8 mouse cellular contexts compared by ENCODE assay signal in the genomic region with DNA sequence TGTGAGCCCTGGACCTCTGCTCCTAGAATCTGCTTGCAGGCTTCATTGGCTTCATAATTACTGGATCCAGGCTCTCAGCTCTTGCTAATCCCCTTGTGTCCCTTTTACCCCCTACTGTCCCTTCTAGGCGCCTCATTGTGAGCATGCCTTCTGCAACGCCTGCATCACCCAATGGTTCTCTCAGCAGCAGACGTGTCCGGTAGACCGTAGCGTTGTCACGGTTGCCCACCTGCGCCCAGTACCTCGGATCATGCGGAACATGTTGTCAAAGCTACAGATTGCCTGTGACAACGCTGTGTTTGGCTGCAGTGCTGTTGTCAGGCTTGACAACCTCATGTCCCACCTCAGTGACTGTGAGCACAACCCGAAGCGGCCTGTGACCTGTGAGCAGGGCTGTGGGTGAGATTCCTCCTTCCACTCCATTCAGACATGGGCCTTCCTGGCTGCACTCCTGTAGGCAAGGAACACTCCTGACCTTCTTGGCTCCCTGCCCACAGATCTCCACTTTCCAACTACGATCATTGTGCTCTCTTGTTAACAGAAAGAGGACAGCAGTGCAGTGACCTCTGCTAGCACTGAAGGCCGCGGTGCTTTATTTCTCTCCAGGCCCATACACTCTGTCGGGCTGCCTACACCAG. TPM values are rescaled to one million over a fixed set of nuclear protein-coding genes. Genes with fewer than 3 reads are reported as not detected.
DNase-seq lines count a peak whose midpoint lies in the region; ATAC-seq and TF ChIP-seq lines count a peak whose summit lies in the region.
"Had no signal": no experiment of that assay in that cellular context is flagged by ENCODE, and none has a peak within 500 bp of the region (broad histone marks: within the 10 kb centered on the region; RNA-seq: fewer than 3 reads in every experiment).

No protein-coding gene starts in this region.

- H3K4me2 ChIP-seq in lung, postnatal 0 days (replicated peaks; ENCODE audit: low read depth, low read length): no peak overlapping the region

- TF ChIP-seq EP300 in lung, postnatal 0 days (IDR thresholded peaks at IDR 0.05): no peak

- peaks cover 39% of the 10 kb centered on the region for H3K4me1 ChIP-seq in cerebellum, adult 2 months (ENCODE audit: control insufficient read depth, insufficient read depth, low read length)
- H3K4me1 ChIP-seq in lung, postnatal 0 days (ENCODE audit: insufficient read depth, low read depth, low read length): no peaks in the 10 kb centered on the region; the same call in 1 of the 2 replicates
- no peaks in the 10 kb centered on the region for H3K4me1 ChIP-seq in midbrain, embryonic 10.5 days

- H3K27ac ChIP-seq in cerebellum, adult 2 months (ENCODE audit: insufficient read depth, low read length): peak overlapping the region; percentile 62
- H3K27ac ChIP-seq in lung, postnatal 0 days (ENCODE audit: low read length): no peak overlapping the region
- no peak overlapping the region for H3K27ac ChIP-seq in midbrain, embryonic 10.5 days (replicated peaks)

- H3K9ac ChIP-seq in lung, postnatal 0 days (replicated peaks; ENCODE audit: low read depth): no peak overlapping the region

- no peak for TF ChIP-seq POLR2A in cerebellum, adult 2 months (IDR thresholded peaks at IDR 0.05; ENCODE audit: borderline replicate concordance, insufficient read depth, low read length)

- H3K36me3 ChIP-seq in lung, postnatal 0 days (ENCODE audit: insufficient read depth, low read length): 0 out of 2 replicates have a peak, but pooled peaks cover 19% of the 10 kb centered on the region
- H3K36me3 ChIP-seq in midbrain, embryonic 10.5 days: peaks cover 95% of the 10 kb centered on the region

- intact Hi-C loops in heart, postnatal 10 days (cut with DNase I): no loop called here

- no peak; the same call in 1 of the 2 replicates for ATAC-seq in lung, postnatal 0 days

- no peak overlapping the region for H3K4me3 ChIP-seq in cerebellum, adult 2 months (replicated peaks; ENCODE audit: insufficient read depth, low read depth, low read length)
- no peak overlapping the region for H3K4me3 ChIP-seq in lung, postnatal 0 days (ENCODE audit: low read depth, low read length)
- H3K4me3 ChIP-seq in midbrain, embryonic 10.5 days: no peak overlapping the region

- H3K27me3 ChIP-seq in cerebellum, adult 2 months (ENCODE audit: control insufficient read depth, insufficient read depth, low read length): no peaks in the 10 kb centered on the region
- H3K27me3 ChIP-seq in lung, postnatal 0 days (replicated peaks; ENCODE audit: insufficient read depth, low read length): no peaks in the 10 kb centered on the region
- H3K27me3 ChIP-seq in midbrain, embryonic 10.5 days (ENCODE audit: low read depth, poor library complexity, severe bottlenecking): no peaks in the 10 kb centered on the region

- TF ChIP-seq CTCF in cerebellum, adult 2 months (IDR thresholded peaks at IDR 0.05; ENCODE audit: borderline replicate concordance, insufficient read depth, low read depth, low read length): no peak
- no peak for TF ChIP-seq CTCF in lung, postnatal 0 days (IDR thresholded peaks at IDR 0.05)

- peak; percentile 22 for DNase-seq in right cerebral cortex, postnatal 14 days
- no peak for DNase-seq in right cerebral cortex, postnatal 25 days
- peak; percentile 73 to 78 for DNase-seq in cerebellum, adult 2 months
- DNase-seq in heart, postnatal 10 days: peak; percentile 74 to 79
- peak; percentile 49 for DNase-seq in lung, postnatal 0 days (ENCODE audit: low spot score)
- DNase-seq in thymus, postnatal 25 days: peak; percentile 15
- no peak for DNase-seq in midbrain, embryonic 10.5 days (ENCODE audit: low spot score)

- no peaks in the 10 kb centered on the region for H3K9me3 ChIP-seq in lung, postnatal 0 days (ENCODE audit: low read length)
- no peaks in the 10 kb centered on the region for H3K9me3 ChIP-seq in midbrain, embryonic 10.5 days (replicated peaks)

- WGBS in cerebellum, adult 2 months: 24% methylated on average over 17 of the region's 17 CpGs
- 79% methylated on average over 17 of the region's 17 CpGs for WGBS in lung, postnatal 0 days
- 82% methylated on average over 17 of the region's 17 CpGs for whole genome bisulfite sequencing in midbrain, embryonic 10.5 days

RNA-seq across cellular contexts. Expression of gene Smarcc2, which starts 23.7 kb away (rescaled TPM):
- polyA plus RNA-seq in cerebellum, adult 2 months (2012; rRNA removed): 239 and 260 TPM in 2 replicates
- 10 to 100 TPM; 83.6 to 95.9 TPM for total RNA-seq in heart, postnatal 10 days (2021)
- 28.9 and 33.0 TPM in 2 replicates for polyA plus RNA-seq in lung, postnatal 0 days (2015; fragmentation: Nextera tagmentation; extraction: Ambion mirVana)
- 75.2 and 110 TPM in 2 replicates for polyA plus RNA-seq in midbrain, embryonic 10.5 days (2016; fragmentation: Nextera tagmentation; extraction: Ambion mirVana)

RNA-seq across cellular contexts. Expression of gene Rnf41, which starts 23.8 kb away (rescaled TPM):
- polyA plus RNA-seq in cerebellum, adult 2 months (2012; rRNA removed): 88.0 and 90.5 TPM in 2 replicates
- 10 to 100 TPM; 24.0 to 24.8 TPM for total RNA-seq in heart, postnatal 10 days (2021)
- polyA plus RNA-seq in lung, postnatal 0 days (2015; fragmentation: Nextera tagmentation; extraction: Ambion mirVana): 31.3 and 32.2 TPM in 2 replicates
- 42.0 and 49.2 TPM in 2 replicates for polyA plus RNA-seq in midbrain, embryonic 10.5 days (2016; fragmentation: Nextera tagmentation; extraction: Ambion mirVana)

RNA-seq across cellular contexts. Expression of gene Nabp2, which starts 24.0 kb away (rescaled TPM):
- polyA plus RNA-seq in cerebellum, adult 2 months (2012; rRNA removed): 78.9 and 83.6 TPM in 2 replicates
- 10 to 100 TPM; 42.5 to 44.7 TPM for total RNA-seq in heart, postnatal 10 days (2021)
- polyA plus RNA-seq in lung, postnatal 0 days (2015; fragmentation: Nextera tagmentation; extraction: Ambion mirVana): 48.6 and 54.7 TPM in 2 replicates
- polyA plus RNA-seq in midbrain, embryonic 10.5 days (2016; fragmentation: Nextera tagmentation; extraction: Ambion mirVana): 149 and 151 TPM in 2 replicates

RNA-seq across cellular contexts. Expression of gene Slc39a5, which starts 34.3 kb away (rescaled TPM):
- polyA plus RNA-seq in cerebellum, adult 2 months (2012; rRNA removed): 0.13 TPM in 1 of 2 replicates, not detected in the other
- not detected for total RNA-seq in heart, postnatal 10 days (2021)
- 0.15 TPM in 1 of 2 replicates, not detected in the other for polyA plus RNA-seq in lung, postnatal 0 days (2015; fragmentation: Nextera tagmentation; extraction: Ambion mirVana)
- polyA plus RNA-seq in midbrain, embryonic 10.5 days (2016; fragmentation: Nextera tagmentation; extraction: Ambion mirVana): 0.06 and 0.19 TPM in 2 replicates
- total RNA-seq: hematopoietic stem cell, adult 5-6 weeks had no signal

RNA-seq across cellular contexts. Expression of gene Ankrd52, which starts 58.4 kb away (rescaled TPM):
- 40.6 and 41.6 TPM in 2 replicates for polyA plus RNA-seq in cerebellum, adult 2 months (2012; rRNA removed)
- total RNA-seq in heart, postnatal 10 days (2021): 10 to 100 TPM; 43.1 to 43.7 TPM
- 4.2 and 4.9 TPM in 2 replicates for polyA plus RNA-seq in lung, postnatal 0 days (2015; fragmentation: Nextera tagmentation; extraction: Ambion mirVana)
- polyA plus RNA-seq in midbrain, embryonic 10.5 days (2016; fragmentation: Nextera tagmentation; extraction: Ambion mirVana): 9.0 and 9.2 TPM in 2 replicates

Comparison
In these comparisons a context has a peak if more than half of its experiments do, and no peak if none do; other contexts are left out.
1. DNase-seq: peak in right cerebral cortex, postnatal 14 days (single experiment), cerebellum, adult 2 months (2 of 2), heart, postnatal 10 days (2 of 2), lung, postnatal 0 days (single experiment) and thymus, postnatal 25 days (single experiment); none in right cerebral cortex, postnatal 25 days (single experiment) and midbrain, embryonic 10.5 days (single experiment).